Mouse (Mus musculus) naive thymus-derived CD4-positive, alpha-beta T cell, adult 2 months (primary cell): ENCODE measurements around the gene Myf5.

Source experiments
- DNase-seq: peaks from one replicate; pipeline ENCODE4 v3.0.0-alpha.2; 2011; ENCODE audit warnings: low read depth

Gene Myf5

DNA sequence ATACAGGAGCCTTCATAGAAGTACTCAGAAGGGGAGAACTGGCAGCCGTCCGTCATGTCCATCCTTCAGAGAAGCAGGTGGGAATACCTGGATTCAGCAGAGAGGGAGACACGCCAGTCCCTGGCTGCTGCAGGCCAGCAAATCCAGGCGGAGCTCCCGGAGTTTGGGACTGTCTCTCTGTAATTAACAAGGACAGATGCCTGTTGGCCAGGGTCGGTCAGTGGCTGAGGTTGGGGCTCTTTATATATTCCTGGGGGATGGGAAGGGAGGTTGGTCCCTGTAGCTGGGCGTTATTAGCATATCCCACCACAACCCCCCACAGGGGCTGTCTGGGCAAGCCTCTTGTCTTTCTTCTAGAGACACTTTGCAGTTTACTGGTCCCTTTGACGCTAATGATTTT, at the start of gene Myf5:
Gene Myf5 (minus strand): TSS at position 265 of the 400 bp plus-strand sequence.
- DNase-seq, result no peak

DNA sequence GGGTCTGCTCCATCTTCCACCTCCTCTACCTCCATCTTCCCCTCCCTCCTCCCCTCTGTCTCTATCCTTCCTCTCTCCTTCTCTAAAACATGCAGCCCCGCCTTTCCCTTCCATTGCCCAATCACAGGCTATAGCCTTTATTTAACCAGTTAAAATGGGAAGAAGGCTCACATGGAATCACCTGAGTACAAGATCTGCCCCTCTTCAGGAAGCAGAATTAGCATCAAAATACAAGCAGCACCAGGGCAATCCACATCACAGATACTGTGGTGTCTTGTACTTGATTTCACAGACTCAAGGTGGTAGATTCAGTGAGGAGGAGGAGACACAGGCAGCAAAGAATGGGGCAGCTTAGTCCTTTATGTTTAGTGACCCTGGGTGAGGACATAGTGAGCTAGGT, 42.8 kb upstream of the Myf5 start:
- no peak for DNase-seq

DNA sequence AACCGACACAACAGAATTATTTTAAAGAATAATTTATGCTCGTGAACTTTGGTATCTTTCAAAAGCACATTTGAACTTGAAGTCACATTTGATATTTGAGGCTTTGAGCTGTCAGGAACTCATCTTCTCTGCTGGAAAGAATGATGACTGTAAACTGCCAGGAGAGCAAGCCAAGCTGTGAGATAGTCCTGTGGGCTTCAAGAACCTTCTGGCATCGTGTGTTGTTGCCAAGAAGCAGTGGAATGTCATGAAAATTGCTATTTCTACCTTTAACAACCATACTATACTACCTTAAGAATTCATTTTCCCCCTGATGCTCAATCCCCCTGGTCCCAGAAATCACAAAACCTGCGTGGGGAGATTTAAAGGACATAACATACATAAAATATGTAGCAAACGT, 33.3 kb upstream of the Myf5 start:
- DNase-seq, result no peak

DNA sequence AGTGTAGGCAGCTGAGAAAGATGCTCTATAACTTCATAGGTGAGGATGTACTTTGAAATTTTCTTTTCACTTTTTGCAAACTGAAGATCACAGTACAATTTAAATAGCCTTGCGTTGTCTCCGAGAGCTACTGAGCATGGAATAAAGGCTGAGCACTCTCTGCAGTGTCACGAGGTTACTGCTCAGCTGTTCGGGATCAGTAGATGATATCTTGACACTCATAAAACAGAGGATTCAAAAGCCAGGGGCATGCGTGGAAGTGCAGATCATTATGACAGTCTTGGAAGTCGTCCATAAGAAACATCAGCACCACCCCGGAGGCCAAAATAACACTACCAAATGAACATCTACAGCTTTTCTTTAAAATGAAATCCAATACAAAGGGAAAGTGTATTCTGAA, 30.7 kb upstream of the Myf5 start:
- no peak for DNase-seq

DNA sequence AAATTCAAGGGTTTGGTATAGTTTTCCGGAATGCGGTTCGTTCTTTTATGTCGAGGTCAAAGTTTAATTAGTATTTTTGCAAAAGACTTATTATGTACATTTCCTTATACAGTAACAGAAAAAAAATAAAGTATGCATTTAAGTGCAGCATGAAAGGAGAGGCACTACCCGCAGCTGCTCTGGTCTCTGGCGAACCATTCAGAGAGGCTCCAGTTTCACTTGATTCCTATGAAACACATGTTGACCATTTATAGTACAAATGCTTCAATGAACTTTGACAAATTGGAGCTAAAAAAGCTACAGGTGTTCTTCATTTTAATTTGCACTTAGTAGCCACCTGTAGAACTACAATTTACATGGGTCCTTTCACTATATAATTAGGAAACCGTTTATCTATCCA, 28.8 kb upstream of the Myf5 start:
- no peak for DNase-seq

DNA sequence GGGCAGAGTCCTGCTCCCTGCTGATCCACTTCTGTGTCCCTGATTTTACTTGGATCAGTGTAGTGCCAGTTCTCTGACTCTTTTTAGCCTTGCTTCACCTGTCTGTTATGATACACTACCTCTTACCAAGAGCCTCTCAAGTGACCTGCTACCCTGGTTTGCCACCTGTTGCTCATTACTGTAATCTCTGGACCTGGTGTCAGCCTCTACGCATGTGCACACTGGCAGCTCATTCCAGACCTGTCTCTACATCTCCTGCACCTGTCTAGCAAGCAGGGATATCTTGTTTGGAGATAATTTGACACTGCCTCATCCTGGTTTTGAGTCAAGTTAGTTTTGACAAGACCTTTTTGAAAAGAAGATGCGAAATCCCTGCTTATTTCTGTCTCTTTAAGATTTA, 20.5 kb upstream of the Myf5 start:
- no peak for DNase-seq

DNA sequence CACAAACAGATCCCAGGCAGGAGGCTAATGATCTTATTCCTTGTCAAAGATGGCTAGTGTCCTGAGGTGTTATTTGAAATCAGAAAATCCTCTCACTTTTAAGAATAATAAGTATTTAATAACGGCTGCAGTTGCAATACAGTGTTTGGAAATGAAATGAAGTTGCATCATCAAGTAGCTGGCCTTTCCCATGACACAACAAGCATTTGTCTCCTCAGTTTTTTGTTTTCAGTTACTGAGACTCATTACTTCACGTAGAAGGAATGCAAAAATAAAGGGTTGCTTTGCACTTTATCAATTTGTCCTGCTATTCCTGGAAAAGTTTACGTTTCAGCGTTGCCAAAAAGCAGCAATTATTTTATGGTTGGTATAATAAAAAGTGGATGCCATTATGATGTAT, 17.5 kb upstream of the Myf5 start:
- DNase-seq, result no peak

DNA sequence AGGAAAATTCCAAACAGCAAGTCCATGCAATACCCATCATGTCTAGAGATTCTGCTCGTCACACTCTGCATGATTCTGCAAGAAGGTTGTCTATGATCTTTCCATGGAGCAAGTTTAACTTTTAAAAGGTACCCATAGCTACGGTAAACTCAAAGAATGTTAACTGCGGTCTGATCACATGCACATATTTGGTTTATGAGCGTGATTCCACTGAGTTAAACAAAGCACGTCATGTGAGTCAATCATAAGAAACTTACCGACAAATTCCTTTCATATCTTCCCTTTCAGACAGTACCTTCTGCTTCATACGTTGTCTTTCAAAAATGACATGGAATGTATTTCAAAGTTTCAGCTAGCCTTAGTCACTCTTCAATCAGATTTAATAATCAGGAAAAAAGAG, 16.3 kb upstream of the Myf5 start:
- no peak for DNase-seq

DNA sequence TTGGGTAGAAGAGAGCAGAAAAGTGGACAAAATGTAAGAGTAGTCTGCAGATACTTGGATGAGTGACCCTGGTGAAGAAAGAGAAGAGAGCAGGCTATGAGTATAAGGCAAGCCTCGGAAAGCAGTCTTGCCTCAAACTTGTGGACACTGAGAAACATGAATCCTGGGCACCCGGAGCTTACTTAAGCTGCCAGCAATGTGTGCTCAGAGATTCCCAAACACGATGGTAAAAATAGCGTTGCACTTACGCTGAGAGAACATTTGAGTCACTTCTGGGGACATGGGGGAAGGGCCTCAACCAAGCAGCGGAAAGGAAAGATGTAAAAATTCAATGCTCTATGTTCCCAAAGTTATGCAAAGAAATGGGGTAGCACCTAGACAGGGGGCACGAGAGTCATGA, 13.7 kb upstream of the Myf5 start:
- DNase-seq, result no peak

DNA sequence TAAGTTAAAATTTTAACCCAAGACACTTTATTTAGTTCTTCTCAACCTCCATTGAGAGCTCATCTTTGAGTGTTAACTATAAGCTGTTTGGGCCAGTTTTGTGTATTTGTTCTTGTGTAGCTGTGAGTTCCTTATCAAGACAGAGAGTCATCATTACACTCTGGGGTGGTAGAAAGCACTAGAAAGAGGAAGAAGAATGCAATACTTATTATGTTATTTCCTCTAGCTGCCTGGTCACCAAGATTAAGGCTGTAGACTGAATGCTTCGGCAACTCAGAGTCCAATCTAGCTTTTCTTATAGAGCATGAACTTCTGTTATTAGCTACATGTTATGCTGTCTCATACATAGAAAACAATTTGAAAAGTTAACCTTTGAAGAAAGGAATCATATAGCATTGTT, 10.5 kb upstream of the Myf5 start:
- DNase-seq, result no peak

DNA sequence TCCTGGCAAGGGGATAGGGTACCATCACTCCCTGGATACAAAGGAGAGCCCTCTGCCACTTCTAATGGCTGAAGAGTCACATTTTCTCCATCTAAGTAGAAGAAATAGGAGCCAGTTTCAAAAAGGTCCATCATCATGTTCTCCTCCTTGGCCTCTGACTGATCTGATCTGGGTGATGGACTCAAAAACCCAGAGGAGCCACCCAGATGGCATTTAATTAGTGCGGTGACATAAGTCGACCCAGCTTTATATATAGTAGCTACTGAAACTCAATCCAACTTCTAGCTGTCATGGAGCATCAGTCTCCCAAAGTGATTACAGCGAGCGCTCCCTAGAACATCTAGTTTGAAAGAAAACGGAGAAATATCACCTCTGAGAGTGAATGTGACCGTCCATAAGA, 8.6 kb upstream of the Myf5 start, which contains the start of gene Myf6:
Gene Myf6 (minus strand): TSS at position 170 of the 400 bp plus-strand sequence.
- DNase-seq, result no peak

DNA sequence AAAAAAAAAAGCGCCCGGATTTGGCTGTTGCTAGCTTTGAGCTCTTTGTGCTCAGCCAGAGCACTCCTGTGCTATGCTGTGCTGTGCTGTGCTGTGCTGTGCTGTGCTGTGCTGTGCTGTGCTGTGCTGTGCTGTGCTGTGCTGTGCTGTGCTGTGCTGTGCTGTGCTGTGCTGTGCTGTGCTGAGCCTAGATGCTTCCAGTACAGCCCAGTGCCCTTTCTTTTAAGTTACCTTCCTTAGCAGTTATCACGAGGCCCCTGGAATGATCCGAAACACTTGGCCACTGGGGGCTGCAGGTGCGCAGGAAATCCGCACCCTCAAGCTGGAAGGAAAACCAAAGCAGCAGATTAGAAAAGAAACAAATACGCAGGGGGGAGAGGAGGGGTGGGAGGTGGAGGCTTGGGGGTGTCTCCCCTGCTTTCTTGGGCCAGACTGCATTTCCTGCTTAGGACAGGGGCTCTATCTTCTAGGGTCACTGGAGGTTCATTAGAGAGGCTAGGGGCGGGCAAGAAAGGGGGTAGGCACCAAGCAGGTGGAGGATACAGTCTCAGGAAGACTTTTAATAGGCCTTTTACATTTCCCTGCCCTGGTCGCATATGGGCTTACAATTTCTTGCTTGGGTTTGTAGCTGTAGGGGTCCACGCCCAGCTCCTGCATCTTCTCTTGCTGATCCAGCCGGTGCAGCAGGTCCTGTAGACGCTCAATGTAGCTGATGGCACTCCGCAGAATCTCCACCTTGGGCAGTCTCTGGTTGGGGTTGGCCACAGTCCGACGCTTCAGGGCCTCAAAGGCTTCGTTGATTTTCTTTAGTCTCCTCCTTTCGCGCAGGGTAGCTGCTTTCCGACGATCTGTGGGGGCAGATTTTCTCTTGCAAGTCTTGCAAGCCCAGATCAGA, 7.9 kb upstream of the Myf5 start:
- DNase-seq, result no peak

DNA sequence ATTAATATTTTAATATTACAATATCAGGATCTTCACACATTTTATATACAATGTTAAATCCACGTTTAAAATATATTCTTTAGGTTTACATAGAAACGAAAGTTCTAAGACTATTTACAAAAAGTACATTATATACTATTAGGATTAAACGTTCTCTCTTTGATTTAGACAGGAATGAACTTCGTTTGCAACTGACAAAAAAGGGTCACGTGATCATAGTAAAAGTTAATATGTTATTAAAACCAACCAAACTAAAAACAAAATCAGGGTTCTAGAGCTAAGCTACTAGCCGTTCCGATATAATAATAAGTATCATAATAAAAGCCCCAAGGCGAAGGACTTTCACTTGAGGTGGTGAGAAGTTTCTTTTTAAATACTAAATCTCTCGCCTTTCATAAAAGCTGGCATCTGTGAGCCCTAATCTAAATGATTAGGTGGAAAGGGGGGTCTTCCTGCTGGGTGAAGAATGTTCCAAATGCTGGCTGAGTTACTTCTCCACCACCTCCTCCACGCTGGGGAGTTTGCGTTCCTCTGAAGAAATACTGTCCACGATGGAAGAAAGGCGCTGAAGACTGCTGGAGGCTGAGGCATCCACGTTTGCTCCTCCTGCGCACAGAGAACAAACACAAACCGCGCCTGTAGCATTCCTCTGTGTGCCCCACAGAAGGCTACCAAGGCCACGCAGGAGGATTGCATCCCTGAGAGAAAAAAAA, 7.1 kb upstream of the Myf5 start:
- DNase-seq, result no peak

DNA sequence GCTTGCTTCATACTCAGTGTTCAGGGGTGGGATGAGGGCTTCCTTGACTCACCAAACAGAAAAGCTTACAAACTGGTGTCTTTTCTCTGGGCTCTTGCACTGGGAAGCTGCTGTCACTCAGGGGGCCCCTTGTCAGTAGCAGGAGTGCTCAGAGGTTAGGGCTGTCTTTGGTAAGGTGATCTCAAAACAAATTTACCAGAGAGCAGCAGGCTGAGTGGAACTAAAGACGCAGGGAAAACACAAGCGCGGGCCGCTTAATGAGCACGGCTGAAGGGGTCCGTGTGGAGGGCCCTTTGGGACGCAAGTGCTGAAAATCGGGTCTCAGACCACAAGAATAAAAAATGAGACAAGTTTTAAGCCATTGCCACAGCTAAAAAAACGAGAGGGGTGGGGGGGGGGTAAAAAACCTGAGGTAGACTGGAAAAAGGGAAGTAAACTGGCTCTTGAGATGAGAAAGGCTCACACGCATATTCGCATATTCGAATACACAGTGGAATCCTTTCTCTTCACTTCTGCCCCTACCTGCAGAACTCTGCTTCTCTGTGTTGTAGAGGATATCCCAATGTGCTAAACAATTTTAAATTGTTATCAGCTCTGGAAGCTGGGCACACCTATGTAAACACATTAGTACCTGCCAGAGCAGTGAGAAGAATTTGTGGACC, 2.9 kb upstream of the Myf5 start:
- DNase-seq, result no peak

DNA sequence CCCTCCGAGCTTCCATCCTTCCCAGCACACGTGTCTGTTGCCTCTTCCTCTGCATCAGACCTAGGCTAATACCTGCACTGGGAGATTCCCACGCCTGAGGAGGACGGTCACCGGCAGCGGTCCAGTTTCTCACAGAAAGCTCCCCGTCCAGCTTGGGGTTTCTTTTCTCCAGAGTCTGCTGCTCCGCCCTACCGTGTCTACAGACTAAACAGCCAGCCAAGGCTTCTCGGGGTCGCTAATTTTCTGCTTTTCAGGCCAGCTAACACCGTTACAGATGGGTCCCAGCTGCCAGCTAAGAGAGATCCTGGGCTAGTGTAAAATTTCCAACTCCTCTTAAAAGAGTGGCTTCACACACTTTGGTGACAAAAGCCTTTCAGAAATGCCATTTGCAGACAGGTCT, 836 bp upstream of the Myf5 start:
- no peak for DNase-seq

DNA sequence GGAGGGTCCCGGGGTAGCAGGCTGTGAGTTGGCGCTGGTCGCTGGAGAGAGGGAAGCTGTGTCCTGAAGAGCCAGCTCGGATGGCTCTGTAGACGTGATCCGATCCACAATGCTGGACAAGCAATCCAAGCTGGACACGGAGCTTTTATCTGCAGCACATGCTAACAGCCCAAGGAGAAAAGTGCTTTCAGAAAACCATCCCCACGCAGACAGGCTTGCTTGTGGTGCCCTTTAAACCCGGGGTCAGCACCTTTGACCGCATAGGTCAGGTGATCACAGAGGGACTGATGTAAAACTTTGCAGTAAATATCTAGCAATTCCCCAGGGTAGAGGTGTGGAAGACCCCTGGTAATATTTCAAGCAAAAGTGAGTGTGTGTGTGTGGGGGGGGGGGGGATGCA, 1.9 kb downstream of the Myf5 start:
- no peak for DNase-seq

DNA sequence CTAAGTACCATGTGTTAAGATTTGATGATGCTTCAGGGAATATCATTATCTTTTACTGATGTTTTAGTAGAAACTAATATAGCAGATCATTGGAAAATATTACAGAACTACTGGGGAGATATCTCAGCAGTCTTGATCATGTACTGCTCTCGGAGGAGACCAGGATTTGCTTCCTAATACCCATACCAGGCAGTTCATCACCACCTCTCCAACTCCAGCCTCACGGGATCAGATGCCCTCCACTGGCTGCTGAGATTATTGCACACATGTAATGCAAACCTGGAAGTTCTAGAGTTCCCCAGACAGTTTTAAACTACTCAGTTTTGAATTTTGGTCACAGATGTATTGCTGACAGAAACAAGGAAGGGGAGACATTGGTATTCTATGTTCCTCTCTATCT, 12.4 kb downstream of the Myf5 start:
- no peak for DNase-seq

DNA sequence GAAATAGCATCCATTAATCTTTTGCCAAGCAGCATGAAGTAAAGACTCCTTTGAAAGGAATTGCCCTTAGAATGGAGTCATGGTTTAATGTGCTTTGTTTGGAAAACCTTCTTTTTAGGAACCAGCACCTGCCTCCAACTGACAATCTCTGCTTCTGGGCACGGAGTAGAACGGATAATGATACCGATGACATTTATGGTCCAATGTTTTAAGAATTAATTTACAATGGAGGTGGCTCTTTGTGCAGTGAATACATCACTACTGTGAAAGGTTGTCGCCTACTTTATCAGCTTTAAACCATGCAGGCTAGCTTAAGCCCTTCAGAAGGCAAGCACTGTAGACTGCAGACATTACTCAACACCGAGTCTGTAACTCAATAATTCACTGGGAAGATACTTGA, 14.2 kb downstream of the Myf5 start:
- DNase-seq, result no peak

DNA sequence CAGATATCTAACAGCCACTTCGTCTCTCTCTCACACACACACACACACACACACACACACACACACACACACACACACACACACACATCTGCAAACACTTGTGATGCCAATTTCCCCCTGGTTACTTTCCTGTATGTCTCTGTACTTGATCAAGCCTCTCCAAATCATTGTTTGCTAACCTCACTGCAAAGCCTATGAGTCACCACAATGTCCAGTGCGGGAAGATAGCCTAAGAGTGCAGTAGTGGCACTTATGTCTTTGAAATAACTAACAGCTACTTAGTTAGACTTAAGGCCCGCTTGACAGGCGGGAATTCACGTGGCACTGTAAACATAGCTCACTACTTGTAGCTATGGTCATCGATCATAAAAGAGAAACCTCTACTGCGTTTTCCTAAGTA, 18.1 kb downstream of the Myf5 start:
- DNase-seq, result no peak

DNA sequence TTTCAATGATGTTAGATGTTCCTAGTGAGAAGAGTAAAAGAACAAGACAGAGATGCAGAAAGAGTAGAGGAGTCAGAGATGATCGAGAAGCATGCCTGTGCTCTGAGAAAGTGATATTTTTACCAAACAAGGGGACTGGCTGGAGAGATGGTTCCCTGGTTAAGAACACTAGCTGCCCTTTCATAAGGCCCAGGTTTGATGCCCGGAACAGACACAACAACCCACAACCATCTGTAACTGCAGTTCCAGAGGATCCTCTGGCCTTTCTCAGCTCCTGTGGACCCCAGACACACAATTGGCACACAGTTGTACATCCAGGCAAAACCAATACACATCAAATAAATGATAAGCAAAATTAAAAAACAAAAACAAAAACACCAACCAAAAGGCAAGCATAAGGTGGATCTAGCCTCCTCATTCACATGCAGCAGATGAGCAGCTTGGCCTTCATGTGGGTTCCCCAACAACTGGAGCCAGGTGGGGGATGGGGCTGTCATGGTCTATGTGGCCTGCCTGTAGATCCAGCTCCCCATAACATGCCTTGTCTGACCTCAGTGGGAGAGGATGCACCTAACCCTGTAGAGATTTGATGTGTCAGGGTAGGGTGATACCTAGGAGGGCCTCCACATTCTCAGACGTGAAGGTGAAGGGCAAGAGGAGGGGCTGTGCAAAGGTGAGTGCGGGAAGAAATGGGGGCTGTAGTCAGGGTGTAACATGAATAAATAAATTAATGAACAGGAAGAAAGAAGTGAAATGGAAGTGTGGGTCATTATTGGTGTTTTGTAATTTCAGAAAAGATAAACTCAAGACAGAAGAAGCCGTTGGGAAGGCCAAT, 36.2 kb downstream of the Myf5 start:
- DNase-seq, result no peak

DNA sequence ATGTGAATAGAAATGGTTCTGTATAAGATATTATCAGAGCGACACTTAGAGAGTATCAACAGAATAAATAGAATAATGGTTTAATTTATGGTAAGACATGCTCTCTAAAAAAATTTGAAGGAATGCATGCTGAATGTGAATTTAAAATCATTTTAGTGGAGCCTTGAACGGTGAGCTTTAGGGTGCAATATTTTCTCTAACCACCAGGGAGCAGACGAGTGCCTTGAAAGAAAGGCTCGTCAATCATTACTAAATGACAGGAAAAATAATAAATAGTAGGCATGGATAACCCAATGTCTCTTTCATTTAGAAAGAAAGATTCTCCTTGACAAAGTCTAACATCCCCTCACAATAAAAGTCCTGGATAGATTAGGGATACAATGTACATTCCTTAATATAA, 43.2 kb downstream of the Myf5 start:
- DNase-seq, result no peak

DNA sequence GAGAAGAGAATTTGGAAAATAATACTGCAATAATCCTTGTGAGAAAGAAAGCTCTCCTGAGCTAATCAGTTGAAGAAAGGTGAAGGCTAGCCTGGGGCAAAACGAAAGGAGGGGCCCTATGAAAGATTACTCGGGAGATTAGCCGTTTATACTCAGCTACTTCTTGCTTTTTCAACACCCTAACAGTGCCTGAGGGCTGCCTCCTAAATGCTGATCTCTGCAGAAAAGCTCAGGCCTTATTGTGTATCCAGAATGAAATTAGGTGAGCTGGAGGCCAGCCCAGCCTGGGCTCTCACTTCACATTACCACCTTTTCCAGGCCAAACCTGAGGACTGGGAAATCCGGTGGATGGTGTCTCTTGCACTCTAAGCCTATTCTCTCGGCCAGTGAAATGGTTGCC, 49.0 kb downstream of the Myf5 start:
- no peak for DNase-seq
